Mouse (Mus musculus) left cerebral cortex, adult 18-20 months (tissue): ENCODE results near the gene Tbck. TPM values are rescaled to one million over a fixed set of nuclear protein-coding genes. Genes with fewer than 3 reads are reported as not detected.

Source experiments
- DNase-seq, 2 experiments: peaks; one replicate each; pipeline ENCODE4 v3.0.0; 2021 to 2022; ENCODE audit warnings: low spot score in 2 of 2, mixed read lengths in 1 of 2
- long read RNA-seq, 2 experiments: library from polyadenylated mRNA; stranded (forward); transcript quantifications; one replicate each; pipeline ENCODE4 v2.0.0; 2021
- total RNA-seq, 2 experiments: library from RNA; stranded (reverse); gene quantifications; 2 replicates each; pipeline ENCODE4 v1.2.3; 2021

The Tbck gene
- total RNA-seq: 10 to 100 TPM; 32.6 to 34.1 TPM
- long read RNA-seq, experiment 1, full-length matches to known transcripts: 6 of 12 reads
- long read RNA-seq, experiment 1, partial matches to known transcripts: 3 of 12 reads
- long read RNA-seq, experiment 1, other reads (novel, unspliced or antisense): 3 of 12 reads
- long read RNA-seq, experiment 2, full-length matches to known transcripts: 3 of 6 reads
- long read RNA-seq, experiment 2, partial matches to known transcripts: 1 of 6 reads
- long read RNA-seq, experiment 2, other reads (novel, unspliced or antisense): 2 of 6 reads

- DNase-seq: peak; percentile 93 to 94
Measured at GRCm38 (mm10) chr3:132683447-132684230, at the start of gene Tbck. Tbck (plus strand) TSS chr3:132684144.

GRCm38 (mm10) chr3:132637080-132637479 is 46.9 kb upstream of the Tbck start:
- DNase-seq: no peak

GRCm38 (mm10) chr3:132644071-132644470 is 39.9 kb upstream of the Tbck start:
- no peak for DNase-seq

GRCm38 (mm10) chr3:132646814-132647213 is 37.1 kb upstream of the Tbck start:
- DNase-seq: no peak

- no peak for DNase-seq
Measured at GRCm38 (mm10) chr3:132649368-132649767, 34.6 kb upstream of the Tbck start.

- no peak for DNase-seq
Measured at GRCm38 (mm10) chr3:132650191-132650590, 33.8 kb upstream of the Tbck start.

- no peak for DNase-seq
Measured at GRCm38 (mm10) chr3:132651776-132652175, 32.2 kb upstream of the Tbck start.

GRCm38 (mm10) chr3:132653959-132654358 is 30.0 kb upstream of the Tbck start:
- DNase-seq: no peak

- no peak for DNase-seq
Measured at GRCm38 (mm10) chr3:132655955-132656354, 28.0 kb upstream of the Tbck start.

- DNase-seq: no peak
Measured at GRCm38 (mm10) chr3:132677494-132677893, 6.5 kb upstream of the Tbck start.

- DNase-seq: no peak
Measured at GRCm38 (mm10) chr3:132684231-132684928, 436 bp downstream of the Tbck start, which contains the start of gene Aimp1. Aimp1 (minus strand) TSS chr3:132684370.

GRCm38 (mm10) chr3:132701368-132701767 is 17.4 kb downstream of the Tbck start:
- DNase-seq: no peak

- no peak for DNase-seq
Measured at GRCm38 (mm10) chr3:132704216-132704615, 20.3 kb downstream of the Tbck start.

GRCm38 (mm10) chr3:132706977-132707376 is 23.0 kb downstream of the Tbck start:
- DNase-seq: no peak

GRCm38 (mm10) chr3:132713913-132714312 is 30.0 kb downstream of the Tbck start:
- no peak for DNase-seq

- DNase-seq: no peak
Measured at GRCm38 (mm10) chr3:132717316-132717715, 33.4 kb downstream of the Tbck start.

GRCm38 (mm10) chr3:132724326-132724725 is 40.4 kb downstream of the Tbck start:
- DNase-seq: peak in 1 of 2 experiments; percentile 40

- DNase-seq: no peak
Measured at GRCm38 (mm10) chr3:132744287-132745146, 60.6 kb downstream of the Tbck start.

- peak; percentile 46 to 61 for DNase-seq
Measured at GRCm38 (mm10) chr3:132747036-132747435, 63.1 kb downstream of the Tbck start.

- DNase-seq: no peak
Measured at GRCm38 (mm10) chr3:132747766-132748165, 63.8 kb downstream of the Tbck start.

- no peak for DNase-seq
Measured at GRCm38 (mm10) chr3:132748750-132749149, 64.8 kb downstream of the Tbck start.
